Mouse (Mus musculus): ENCODE results near the gene Cmip. TPM values are rescaled to one million over a fixed set of nuclear protein-coding genes. Genes with fewer than 3 reads are reported as not detected.

Cmip gene
- polyA plus RNA-seq, 1 experiment = 23.6 TPM

DNA sequence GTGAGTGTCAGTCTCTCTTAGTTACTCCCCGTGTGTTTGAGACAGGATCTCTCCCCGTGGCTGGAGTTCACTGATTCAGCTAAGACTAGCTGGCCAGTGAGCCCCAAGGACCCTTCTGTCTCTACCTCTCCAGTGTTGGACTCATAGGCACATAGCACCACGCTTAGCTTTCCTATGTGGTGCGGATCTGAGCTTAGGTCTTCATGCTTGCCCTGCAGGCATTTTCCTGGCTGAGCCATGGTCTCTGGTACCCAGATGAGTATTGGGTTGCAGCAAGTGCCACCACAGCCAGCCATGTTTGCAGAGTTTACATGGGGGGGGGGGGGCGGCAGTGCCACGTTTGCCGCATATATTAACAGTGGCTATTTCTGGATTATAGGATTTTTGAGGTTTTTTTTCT is 151.8 kb downstream of the Cmip start:
- Histone ChIP-seq H3K27me3 (ENCODE audit: control insufficient read depth, insufficient read depth, insufficient read length) (no peaks in the 10 kb centered on the region), H3K4me2 (ENCODE audit: low read depth) (no peak overlapping the region)
- TF ChIP-seq E2F4 (IDR thresholded peaks at IDR 0.05; ENCODE audit: insufficient read depth) (no peak), TCF12 (IDR thresholded peaks at IDR 0.05; ENCODE audit: insufficient read depth, poor library complexity, severe bottlenecking) (no peak), MYOD1 (IDR thresholded peaks at IDR 0.05; ENCODE audit: control insufficient read depth in 1 of 3, insufficient read length in 2 of 3, low read depth in 2 of 3) (no peak), POLR2AphosphoS2 (IDR thresholded peaks at IDR 0.05; ENCODE audit: insufficient read length, low read depth) (no peak), POLR2A (IDR thresholded peaks at IDR 0.05; ENCODE audit: insufficient read length, low read depth) (no peak), CEBPB (IDR thresholded peaks at IDR 0.05; ENCODE audit: insufficient read depth, poor library complexity, severe bottlenecking) (no peak), REST (IDR thresholded peaks at IDR 0.05; ENCODE audit: insufficient read depth, insufficient read length) (no peak), USF1 (IDR thresholded peaks at IDR 0.05; ENCODE audit: low read depth) (no peak), TCF3 (IDR thresholded peaks at IDR 0.05; ENCODE audit: insufficient read length, low read depth) (no peak), MYOG (IDR thresholded peaks at IDR 0.05; ENCODE audit: control insufficient read depth in 1 of 3, insufficient read depth in 1 of 3, insufficient read length in 2 of 3, low read depth in 2 of 3) (no peak), SRF (IDR thresholded peaks at IDR 0.05; ENCODE audit: control insufficient read depth, insufficient read length, low read depth) (no peak), MAX (IDR thresholded peaks at IDR 0.05; ENCODE audit: low read depth) (no peak)

DNA sequence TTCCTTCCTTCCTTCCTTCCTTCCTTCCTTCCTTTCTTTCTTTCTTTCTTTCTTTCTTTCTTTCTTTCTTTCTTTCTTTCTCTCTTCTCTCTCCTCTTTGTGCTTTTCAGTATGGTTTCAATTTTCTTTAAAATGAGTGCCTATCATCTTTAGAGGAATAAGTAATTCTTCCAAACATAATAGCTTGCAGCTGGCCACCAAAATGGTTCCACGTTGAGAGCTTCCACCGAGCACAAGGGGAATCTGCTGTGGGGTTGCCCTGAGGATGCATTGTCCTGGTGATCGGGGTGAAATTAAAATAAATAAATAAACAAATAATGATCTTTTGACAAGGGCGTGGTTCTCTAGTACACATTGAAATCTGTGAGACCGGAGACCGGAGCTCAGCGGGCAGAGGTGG is 152.2 kb downstream of the Cmip start:
- no peak overlapping the region for H3K4me3 ChIP-seq
- H3K79me2 ChIP-seq (ENCODE audit: control insufficient read depth, insufficient read depth) = peaks cover 4% of the 10 kb centered on the region
- no peak overlapping the region for H3K4me2 ChIP-seq (ENCODE audit: low read depth)
- peaks cover 3% of the 10 kb centered on the region for H3K36me3 ChIP-seq (ENCODE audit: control insufficient read depth, insufficient read depth)
- no peak overlapping the region for H3ac ChIP-seq (ENCODE audit: control insufficient read depth, insufficient read length)
- TF ChIP-seq MYOG (IDR thresholded peaks at IDR 0.05; ENCODE audit: control insufficient read depth in 1 of 3, insufficient read depth in 1 of 3, insufficient read length in 2 of 3, low read depth in 2 of 3) = no peak
- TF ChIP-seq MAX (IDR thresholded peaks at IDR 0.05; ENCODE audit: low read depth) = no peak
- no peak for TF ChIP-seq MYOD1 (IDR thresholded peaks at IDR 0.05; ENCODE audit: control insufficient read depth in 1 of 3, insufficient read length in 2 of 3, low read depth in 2 of 3)
- no peak for TF ChIP-seq POLR2A (IDR thresholded peaks at IDR 0.05; ENCODE audit: insufficient read length, low read depth)
- no peak for TF ChIP-seq REST (IDR thresholded peaks at IDR 0.05; ENCODE audit: insufficient read depth, insufficient read length)
- no peak for TF ChIP-seq TCF12 (IDR thresholded peaks at IDR 0.05; ENCODE audit: insufficient read depth, poor library complexity, severe bottlenecking)
- no peak for TF ChIP-seq E2F4 (IDR thresholded peaks at IDR 0.05; ENCODE audit: insufficient read depth)
- no peak for TF ChIP-seq USF1 (IDR thresholded peaks at IDR 0.05; ENCODE audit: low read depth)
- no peak for TF ChIP-seq CEBPB (IDR thresholded peaks at IDR 0.05; ENCODE audit: insufficient read depth, poor library complexity, severe bottlenecking)
- TF ChIP-seq POLR2AphosphoS2 (IDR thresholded peaks at IDR 0.05; ENCODE audit: insufficient read length, low read depth) = no peak
- no peak for TF ChIP-seq TCF3 (IDR thresholded peaks at IDR 0.05; ENCODE audit: insufficient read length, low read depth)
- TF ChIP-seq SRF (IDR thresholded peaks at IDR 0.05; ENCODE audit: control insufficient read depth, insufficient read length, low read depth) = no peak
- no peaks in the 10 kb centered on the region for H3K27me3 ChIP-seq (ENCODE audit: control insufficient read depth, insufficient read depth, insufficient read length)

More for the DNA sequence above, 151.8 kb downstream of the Cmip start:
- H3ac ChIP-seq (ENCODE audit: control insufficient read depth, insufficient read length) = no peak overlapping the region
- H3K79me2 ChIP-seq (ENCODE audit: control insufficient read depth, insufficient read depth) = peaks cover 4% of the 10 kb centered on the region
- peaks cover 3% of the 10 kb centered on the region for H3K36me3 ChIP-seq (ENCODE audit: control insufficient read depth, insufficient read depth)
- no peak overlapping the region for H3K4me3 ChIP-seq

DNA sequence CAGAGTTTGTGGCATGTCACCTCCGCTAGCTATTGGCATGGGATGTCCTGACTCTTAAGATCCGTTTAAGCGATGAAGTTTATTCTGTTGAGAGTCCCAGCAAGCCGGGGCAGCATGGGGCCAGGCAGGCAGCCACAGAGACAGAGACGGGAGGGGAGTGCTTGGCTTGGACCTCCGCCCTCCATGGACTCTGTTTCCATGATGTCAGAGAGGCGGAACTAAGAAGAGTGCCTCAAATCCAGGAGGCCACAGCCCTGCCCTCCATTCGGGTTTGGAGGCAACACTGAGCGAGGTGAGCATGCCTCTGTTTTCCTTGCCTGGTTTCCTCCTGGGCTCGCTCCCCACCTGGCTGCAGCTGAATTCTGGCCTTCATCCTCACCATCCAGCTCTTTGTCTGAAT is 153.5 kb downstream of the Cmip start:
- no peak for TF ChIP-seq MYOD1 (IDR thresholded peaks at IDR 0.05; ENCODE audit: control insufficient read depth in 1 of 3, insufficient read length in 2 of 3, low read depth in 2 of 3)
- no peak for TF ChIP-seq CEBPB (IDR thresholded peaks at IDR 0.05; ENCODE audit: insufficient read depth, poor library complexity, severe bottlenecking)
- no peak for TF ChIP-seq USF1 (IDR thresholded peaks at IDR 0.05; ENCODE audit: low read depth)
- no peak for TF ChIP-seq TCF3 (IDR thresholded peaks at IDR 0.05; ENCODE audit: insufficient read length, low read depth)
- TF ChIP-seq SRF (IDR thresholded peaks at IDR 0.05; ENCODE audit: control insufficient read depth, insufficient read length, low read depth) = no peak
- TF ChIP-seq POLR2AphosphoS2 (IDR thresholded peaks at IDR 0.05; ENCODE audit: insufficient read length, low read depth) = no peak
- no peak for TF ChIP-seq E2F4 (IDR thresholded peaks at IDR 0.05; ENCODE audit: insufficient read depth)
- no peak for TF ChIP-seq MAX (IDR thresholded peaks at IDR 0.05; ENCODE audit: low read depth)
- TF ChIP-seq POLR2A (IDR thresholded peaks at IDR 0.05; ENCODE audit: insufficient read length, low read depth) = no peak
- TF ChIP-seq MYOG (IDR thresholded peaks at IDR 0.05; ENCODE audit: control insufficient read depth in 1 of 3, insufficient read depth in 1 of 3, insufficient read length in 2 of 3, low read depth in 2 of 3) = no peak
- H3K27me3 ChIP-seq (ENCODE audit: control insufficient read depth, insufficient read depth, insufficient read length) = no peaks in the 10 kb centered on the region
- H3K4me2 ChIP-seq (ENCODE audit: low read depth) = no peak overlapping the region
- H3ac ChIP-seq (ENCODE audit: control insufficient read depth, insufficient read length) = no peak overlapping the region
- no peak overlapping the region for H3K4me3 ChIP-seq
- peaks cover 3% of the 10 kb centered on the region for H3K36me3 ChIP-seq (ENCODE audit: control insufficient read depth, insufficient read depth)
- H3K79me2 ChIP-seq (ENCODE audit: control insufficient read depth, insufficient read depth) = peaks cover 4% of the 10 kb centered on the region

DNA sequence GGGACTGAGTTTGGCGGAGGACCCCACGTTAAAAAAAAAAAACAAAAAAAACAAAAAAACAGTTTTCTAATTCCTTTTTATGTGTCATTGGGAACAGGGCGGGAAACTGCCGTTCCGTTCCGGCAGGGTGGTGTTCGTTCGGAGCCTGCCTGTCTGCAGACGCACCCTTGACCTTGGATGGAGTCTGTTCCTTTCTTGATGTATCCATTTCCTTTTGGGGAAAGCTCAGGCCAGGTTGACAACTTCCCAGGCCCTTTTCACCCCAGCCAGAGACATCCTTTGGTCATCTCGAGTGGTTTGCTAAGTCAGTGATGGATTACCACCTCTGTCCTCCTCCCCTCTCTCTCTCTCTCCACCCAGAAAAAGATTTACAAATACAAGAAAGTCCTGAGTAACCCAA is 154.0 kb downstream of the Cmip start:
- H3K4me3 ChIP-seq = no peak overlapping the region
- H3K79me2 ChIP-seq (ENCODE audit: control insufficient read depth, insufficient read depth) = peaks cover 4% of the 10 kb centered on the region
- no peak for TF ChIP-seq REST (IDR thresholded peaks at IDR 0.05; ENCODE audit: insufficient read depth, insufficient read length)
- TF ChIP-seq E2F4 (IDR thresholded peaks at IDR 0.05; ENCODE audit: insufficient read depth) = no peak
- TF ChIP-seq MYOD1 (IDR thresholded peaks at IDR 0.05; ENCODE audit: control insufficient read depth in 1 of 3, insufficient read length in 2 of 3, low read depth in 2 of 3) = no peak
- TF ChIP-seq SRF (IDR thresholded peaks at IDR 0.05; ENCODE audit: control insufficient read depth, insufficient read length, low read depth) = no peak
- TF ChIP-seq MAX (IDR thresholded peaks at IDR 0.05; ENCODE audit: low read depth) = no peak
- no peak for TF ChIP-seq POLR2A (IDR thresholded peaks at IDR 0.05; ENCODE audit: insufficient read length, low read depth)
- TF ChIP-seq MYOG (IDR thresholded peaks at IDR 0.05; ENCODE audit: control insufficient read depth in 1 of 3, insufficient read depth in 1 of 3, insufficient read length in 2 of 3, low read depth in 2 of 3) = no peak
- TF ChIP-seq TCF3 (IDR thresholded peaks at IDR 0.05; ENCODE audit: insufficient read length, low read depth) = no peak
- TF ChIP-seq POLR2AphosphoS2 (IDR thresholded peaks at IDR 0.05; ENCODE audit: insufficient read length, low read depth) = no peak
- no peak for TF ChIP-seq TCF12 (IDR thresholded peaks at IDR 0.05; ENCODE audit: insufficient read depth, poor library complexity, severe bottlenecking)
- no peak for TF ChIP-seq CEBPB (IDR thresholded peaks at IDR 0.05; ENCODE audit: insufficient read depth, poor library complexity, severe bottlenecking)
- no peak for TF ChIP-seq USF1 (IDR thresholded peaks at IDR 0.05; ENCODE audit: low read depth)
- H3K36me3 ChIP-seq (ENCODE audit: control insufficient read depth, insufficient read depth) = peaks cover 3% of the 10 kb centered on the region
- no peak overlapping the region for H3ac ChIP-seq (ENCODE audit: control insufficient read depth, insufficient read length)
- no peaks in the 10 kb centered on the region for H3K27me3 ChIP-seq (ENCODE audit: control insufficient read depth, insufficient read depth, insufficient read length)
- no peak overlapping the region for H3K4me2 ChIP-seq (ENCODE audit: low read depth)
